Mouse (Mus musculus) neural tube, embryonic 14.5 days (tissue): ENCODE results near the gene Rap1gap. TPM values are rescaled to one million over a fixed set of nuclear protein-coding genes. Genes with fewer than 3 reads are reported as not detected.

Experiments
- ATAC-seq: fragments of 200-750 bp; cut with Nextera tagmentation; 2 replicates; pipeline ENCODE4 v1.8.0; 2017; ENCODE audit warnings: low read depth, mild to moderate bottlenecking, moderate TSS enrichment, moderate library complexity
- H3K27ac ChIP-seq: fragments of 300-500 bp; sonication (generic); 2 replicates; pipeline ENCODE4 v1.5.1; 2014; ENCODE audit warnings: low read depth, mild to moderate bottlenecking, control low read depth, low read length, moderate library complexity, mixed read lengths
- H3K27me3 ChIP-seq: fragments of 300-500 bp; sonication (generic); 2 replicates; pipeline ENCODE4 v1.6.1; 2014; ENCODE audit warnings: low read length; ENCODE audit not compliant: control insufficient read depth, insufficient read depth
- H3K36me3 ChIP-seq: fragments of 300-500 bp; sonication (generic); 2 replicates; pipeline ENCODE4 v1.6.1; 2014; ENCODE audit warnings: low read length, mixed read lengths; ENCODE audit not compliant: control insufficient read depth, insufficient read depth
- H3K4me1 ChIP-seq: fragments of 300-500 bp; sonication (generic); 2 replicates; pipeline ENCODE4 v1.6.1; 2014; ENCODE audit warnings: low read length; ENCODE audit not compliant: control insufficient read depth, insufficient read depth
- H3K4me2 ChIP-seq: fragments of 300-500 bp; sonication (generic); 2 replicates; pipeline ENCODE4 v1.6.1; 2014; ENCODE audit warnings: mild to moderate bottlenecking, low read depth, low read length, control low read depth
- H3K4me3 ChIP-seq: fragments of 300-500 bp; sonication (generic); 2 replicates; pipeline ENCODE4 v1.5.1; 2014; ENCODE audit warnings: low read depth, low read length, control low read depth, mixed read lengths
- H3K9ac ChIP-seq: fragments of 300-500 bp; sonication (generic); replicated peaks from 2 replicates; pipeline ENCODE4 v1.6.1; 2014; ENCODE audit warnings: low read depth, mild to moderate bottlenecking, control low read depth, low read length, mixed read lengths
- H3K9me3 ChIP-seq: fragments of 300-500 bp; sonication (generic); 2 replicates; pipeline ENCODE4 v1.6.1; 2016; ENCODE audit warnings: low read length; ENCODE audit not compliant: control insufficient read depth
- WGBS: fragments of 180-500 bp; shearing (Covaris S2); extraction: QIAGEN DNeasy Blood & Tissue Kit; methylation state at CpG from one replicate; pipeline ENCODE4 v1.1.7; 2014; 5-methylcytosine and 5-hydroxymethylcytosine counted together
- polyA plus RNA-seq: library from polyadenylated mRNA; unstranded; fragments of >200 nt; fragmentation: Nextera tagmentation; extraction: Ambion mirVana; gene quantifications from 2 replicates; pipeline ENCODE4 v1.2.1, GENCODE M21; 2014

The Rap1gap gene
- polyA plus RNA-seq, 1 experiment from 2014 or later, result 77.6 TPM

- Histone ChIP-seq H3K27ac (no peak overlapping the region), H3K4me3 (no peak overlapping the region), H3K4me2 (no peak overlapping the region), H3K36me3 (no peaks in the 10 kb centered on the region), H3K9ac (no peak overlapping the region), H3K9me3 (no peaks in the 10 kb centered on the region), H3K4me1 (peaks cover 15% of the 10 kb centered on the region), H3K27me3 (no peaks in the 10 kb centered on the region; the same call in 1 of the 2 replicates)
- 75% methylated on average over 9 of the region's 9 CpGs for WGBS
- ATAC-seq, result no peak
Observed at GRCm38 (mm10) chr4:137678568-137678967, 14.0 kb downstream of the Rap1gap start.

GRCm38 (mm10) chr4:137679979-137680550 is 15.5 kb downstream of the Rap1gap start:
- Histone ChIP-seq H3K27ac (peak overlapping the region; percentile 62), H3K9me3 (no peaks in the 10 kb centered on the region), H3K27me3 (no peaks in the 10 kb centered on the region; the same call in 1 of the 2 replicates), H3K4me1 (peaks cover 15% of the 10 kb centered on the region), H3K36me3 (no peaks in the 10 kb centered on the region), H3K4me2 (no peak overlapping the region), H3K4me3 (no peak overlapping the region), H3K9ac (no peak overlapping the region)
- no peak for ATAC-seq
- WGBS, result 68% methylated on average over 2 of the region's 2 CpGs

GRCm38 (mm10) chr4:137680721-137681120 is 16.2 kb downstream of the Rap1gap start:
- Histone ChIP-seq H3K36me3 (no peaks in the 10 kb centered on the region), H3K27me3 (no peaks in the 10 kb centered on the region; the same call in 1 of the 2 replicates), H3K9me3 (no peaks in the 10 kb centered on the region), H3K4me1 (peaks cover 15% of the 10 kb centered on the region), H3K4me2 (peak overlapping the region; percentile 11; the same call in 1 of the 2 replicates), H3K9ac (no peak overlapping the region), H3K4me3 (no peak overlapping the region), H3K27ac (peak overlapping the region; percentile 62)
- no peak for ATAC-seq
- WGBS, result 18% methylated on average over 7 of the region's 7 CpGs

DNA sequence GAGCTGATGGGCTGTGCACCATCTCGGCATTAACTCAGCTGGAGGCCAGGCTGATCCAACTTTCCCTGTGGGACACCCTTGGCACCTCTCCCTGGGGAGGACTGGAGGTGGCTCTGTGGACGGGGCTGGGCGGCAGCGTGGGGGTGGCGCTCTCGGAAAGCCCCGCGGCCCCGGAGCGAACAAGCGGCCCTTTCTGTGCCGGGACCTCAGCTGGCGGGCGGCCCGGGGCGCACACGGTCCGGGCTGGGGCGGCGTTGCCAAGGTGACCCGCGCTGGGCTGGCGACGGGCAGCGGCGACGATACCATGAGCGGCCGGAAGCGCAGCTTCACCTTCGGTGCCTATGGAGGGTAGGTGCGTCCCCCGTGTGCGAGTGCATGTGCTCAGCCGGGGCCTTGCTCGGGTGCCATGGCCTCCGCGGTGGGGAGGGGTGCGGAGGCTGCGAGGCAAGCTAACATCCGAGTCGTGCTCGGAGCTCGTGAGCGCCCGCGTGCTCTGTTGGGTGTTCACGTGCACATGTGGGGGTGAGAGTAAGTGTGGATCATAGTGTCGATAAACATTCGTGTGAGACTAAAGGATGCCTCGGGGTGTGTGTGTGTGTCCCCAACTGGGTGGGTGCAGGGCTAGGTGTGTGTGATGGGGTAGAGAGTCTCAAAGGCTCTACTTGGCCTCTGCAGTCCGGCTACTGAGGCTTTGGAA is 17.0 kb downstream of the Rap1gap start:
- Histone ChIP-seq H3K4me3 (peak overlapping the region; percentile 20), H3K9me3 (no peaks in the 10 kb centered on the region), H3K4me1 (peaks cover 18% of the 10 kb centered on the region), H3K36me3 (no peaks in the 10 kb centered on the region), H3K27ac (peak overlapping the region; percentile 62), H3K27me3 (no peaks in the 10 kb centered on the region), H3K4me2 (peak overlapping the region; percentile 66), H3K9ac (peak overlapping the region; percentile 39)
- peak; percentile 64 for ATAC-seq
- 3% methylated on average over 51 of the region's 52 CpGs for WGBS

DNA sequence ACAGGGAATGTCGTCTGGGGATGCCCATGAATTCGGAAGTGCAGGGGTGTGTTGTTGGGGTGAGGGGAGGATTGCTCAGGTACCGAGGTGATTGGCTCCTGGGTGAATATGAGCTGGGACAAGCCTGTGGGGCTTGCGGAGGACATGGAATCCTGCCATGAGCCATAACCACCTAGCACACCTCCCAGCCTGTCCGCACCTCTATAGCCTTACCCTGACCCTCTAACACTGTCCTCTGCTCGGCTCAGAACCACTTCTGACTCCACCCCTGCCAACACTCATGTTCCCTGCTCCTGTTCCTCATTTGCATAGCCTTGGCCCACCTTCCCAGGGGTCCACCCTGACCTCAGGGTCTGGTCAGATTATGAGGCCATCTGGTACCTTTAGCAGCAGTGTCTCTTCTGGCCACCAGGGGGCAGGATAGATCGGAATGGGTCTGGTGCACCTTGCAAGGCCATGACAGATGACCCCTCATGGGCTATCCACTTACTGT is 18.5 kb downstream of the Rap1gap start:
- ATAC-seq, result no peak
- Histone ChIP-seq H3K4me2 (no peak overlapping the region), H3K9ac (no peak overlapping the region), H3K36me3 (no peaks in the 10 kb centered on the region), H3K4me1 (peaks cover 18% of the 10 kb centered on the region), H3K9me3 (no peaks in the 10 kb centered on the region), H3K27ac (no peak overlapping the region), H3K4me3 (no peak overlapping the region), H3K27me3 (no peaks in the 10 kb centered on the region)
- 45% methylated on average over 7 of the region's 7 CpGs for WGBS

- 32% methylated on average over 9 of the region's 9 CpGs for WGBS
Observed at GRCm38 (mm10) chr4:137684830-137685343, 20.4 kb downstream of the Rap1gap start.

DNA sequence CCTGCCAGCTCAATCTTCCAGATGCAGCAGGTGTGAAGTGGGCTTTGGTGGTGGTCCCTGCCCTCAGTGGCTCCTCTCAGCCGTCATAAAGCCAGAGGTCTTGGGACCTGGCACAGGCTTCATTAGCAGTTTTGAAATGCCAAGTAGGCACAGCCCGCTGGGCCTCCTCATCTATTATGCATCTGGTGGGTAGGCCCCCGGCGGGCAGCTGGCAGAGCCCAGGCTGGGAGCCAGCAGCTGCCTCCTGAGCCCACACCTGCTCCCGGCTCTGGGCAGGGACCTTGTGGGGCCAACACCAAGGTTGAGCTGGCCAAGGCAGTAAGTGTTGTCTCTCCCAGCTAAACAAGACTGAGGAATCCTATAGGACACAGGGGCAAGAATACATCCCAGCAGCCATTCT is 21.8 kb downstream of the Rap1gap start:
- Histone ChIP-seq H3K4me1 (peaks cover 10% of the 10 kb centered on the region), H3K9ac (no peak overlapping the region), H3K27ac (no peak overlapping the region), H3K9me3 (no peaks in the 10 kb centered on the region), H3K4me3 (no peak overlapping the region), H3K4me2 (no peak overlapping the region), H3K36me3 (no peaks in the 10 kb centered on the region), H3K27me3 (no peaks in the 10 kb centered on the region)
- WGBS, result 26% methylated on average over 5 of the region's 5 CpGs
- no peak for ATAC-seq

More at GRCm38 (mm10) chr4:137684830-137685343, 20.4 kb downstream of the Rap1gap start:
- Histone ChIP-seq H3K36me3 (no peaks in the 10 kb centered on the region), H3K4me2 (no peak overlapping the region), H3K27me3 (no peaks in the 10 kb centered on the region), H3K4me3 (no peak overlapping the region), H3K4me1 (peaks cover 18% of the 10 kb centered on the region), H3K9me3 (no peaks in the 10 kb centered on the region), H3K27ac (no peak overlapping the region), H3K9ac (no peak overlapping the region)
- ATAC-seq, result no peak

DNA sequence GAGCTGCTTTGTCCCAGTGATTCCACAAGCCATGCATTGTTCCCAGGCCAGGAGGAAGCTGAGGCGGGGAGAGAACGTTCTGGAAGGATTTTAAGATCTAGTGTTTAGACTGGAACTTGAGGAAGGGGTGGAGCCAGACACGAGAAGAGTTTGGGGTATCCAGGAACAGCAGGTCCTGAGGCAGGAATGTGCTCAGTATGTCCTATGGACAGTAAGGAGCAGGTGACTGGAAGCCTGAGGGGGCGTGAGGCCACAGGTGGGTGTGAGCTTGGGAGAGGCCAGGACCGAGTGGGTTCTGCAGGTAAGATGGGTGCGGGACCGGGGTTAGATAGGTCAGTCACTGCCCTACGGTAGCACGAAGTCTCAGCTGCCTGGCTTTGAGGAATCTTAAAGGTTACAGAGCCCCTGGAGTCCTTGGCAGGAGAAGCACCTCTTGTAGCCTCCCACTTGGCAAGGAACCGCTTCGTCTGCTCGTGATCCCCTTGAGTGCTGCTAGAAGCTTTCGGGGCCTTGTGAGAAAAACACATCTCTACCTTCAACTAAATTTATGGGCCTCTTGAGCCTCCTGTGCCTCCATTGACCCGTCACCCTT is 22.8 kb downstream of the Rap1gap start:
- no peak overlapping the region for H3K27ac ChIP-seq
- ATAC-seq, result no peak
- peaks cover 5% of the 10 kb centered on the region; the same call in 1 of the 2 replicates for H3K4me1 ChIP-seq
- H3K9me3 ChIP-seq, result no peaks in the 10 kb centered on the region
- no peak overlapping the region for H3K4me3 ChIP-seq
- no peak overlapping the region for H3K4me2 ChIP-seq
- H3K9ac ChIP-seq, result no peak overlapping the region
- 70% methylated on average over 14 of the region's 14 CpGs for WGBS
- no peaks in the 10 kb centered on the region for H3K27me3 ChIP-seq
- H3K36me3 ChIP-seq, result no peaks in the 10 kb centered on the region
